Mouse (Mus musculus) thymus, postnatal 0 days (tissue): ENCODE data around the gene Gm20873. TPM values are rescaled to one million over a fixed set of nuclear protein-coding genes. Genes with fewer than 3 reads are reported as not detected.
"Not testable (repeated sequence)": the region's sequence is repeated elsewhere in the genome, so short reads cannot be mapped to it uniquely, and the experiment has no call there.

Source experiments
- DNase-seq: peaks from one replicate; pipeline ENCODE4 v3.0.0-alpha.2; 2015; ENCODE audit warnings: low spot score
- polyA plus RNA-seq: library from polyadenylated mRNA; unstranded; fragments of >200 nt; fragmentation: Nextera tagmentation; extraction: Ambion mirVana; gene quantifications from 2 replicates; pipeline ENCODE4 v1.2.1, GENCODE M21; 2015

Gm20873 gene
- polyA plus RNA-seq = not detected in 2 replicates

DNA sequence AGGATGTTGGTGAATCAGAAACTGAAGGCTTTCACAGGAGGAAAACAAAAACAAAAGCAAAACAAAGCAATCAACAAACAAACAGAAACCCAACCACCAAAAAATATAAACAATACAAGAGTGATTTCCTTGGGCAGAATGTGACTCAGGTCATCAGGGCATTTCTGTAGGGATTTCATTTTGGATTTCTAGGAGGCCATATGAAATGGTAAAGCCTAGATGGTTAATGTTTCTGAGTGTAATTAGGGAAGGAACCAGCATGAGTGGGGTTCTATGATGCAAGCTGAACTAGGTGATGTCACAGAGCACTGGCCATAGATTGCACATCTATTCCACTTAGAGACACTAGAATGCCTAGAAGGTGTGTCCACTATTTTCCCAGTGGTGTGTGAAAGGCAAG, at the start of gene Gm20873:
Gene Gm20873, plus strand, starts transcription at position 301 of the 400 bp plus-strand sequence.
- not testable (repeated sequence) for DNase-seq

DNA sequence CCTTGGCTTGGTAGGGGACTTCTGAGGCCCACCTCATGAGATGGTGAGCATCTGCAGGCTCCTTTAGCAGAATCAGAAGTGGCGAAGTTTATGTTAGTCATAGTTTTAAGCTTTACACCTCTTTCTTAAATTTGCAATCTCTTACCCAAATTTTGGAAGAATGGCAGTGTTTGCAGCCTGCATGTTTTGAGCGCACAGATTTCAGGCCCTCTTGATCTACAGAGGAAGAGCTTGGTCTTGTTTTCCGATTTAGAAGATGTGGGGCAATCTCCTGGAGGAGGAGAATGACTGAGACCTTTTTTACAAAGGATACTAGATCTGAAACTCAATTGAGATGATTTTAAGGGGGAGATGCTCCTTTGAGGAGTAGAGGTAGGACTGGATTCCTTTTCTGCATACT, 29.0 kb upstream of the Gm20873 start, which contains the start of gene Gm21746:
Gene Gm21746, minus strand, starts transcription at position 101 of the 400 bp plus-strand sequence.
- DNase-seq = not testable (repeated sequence)

Other genes starting within 250 kb of the Gm20873 start
- gene Gm21746, start 29.1 kb upstream of the Gm20873 start, polyA plus RNA-seq = not detected in 2 replicates